Comparison of ENCODE assay signal across 20 mouse cellular contexts in the genomic region with DNA sequence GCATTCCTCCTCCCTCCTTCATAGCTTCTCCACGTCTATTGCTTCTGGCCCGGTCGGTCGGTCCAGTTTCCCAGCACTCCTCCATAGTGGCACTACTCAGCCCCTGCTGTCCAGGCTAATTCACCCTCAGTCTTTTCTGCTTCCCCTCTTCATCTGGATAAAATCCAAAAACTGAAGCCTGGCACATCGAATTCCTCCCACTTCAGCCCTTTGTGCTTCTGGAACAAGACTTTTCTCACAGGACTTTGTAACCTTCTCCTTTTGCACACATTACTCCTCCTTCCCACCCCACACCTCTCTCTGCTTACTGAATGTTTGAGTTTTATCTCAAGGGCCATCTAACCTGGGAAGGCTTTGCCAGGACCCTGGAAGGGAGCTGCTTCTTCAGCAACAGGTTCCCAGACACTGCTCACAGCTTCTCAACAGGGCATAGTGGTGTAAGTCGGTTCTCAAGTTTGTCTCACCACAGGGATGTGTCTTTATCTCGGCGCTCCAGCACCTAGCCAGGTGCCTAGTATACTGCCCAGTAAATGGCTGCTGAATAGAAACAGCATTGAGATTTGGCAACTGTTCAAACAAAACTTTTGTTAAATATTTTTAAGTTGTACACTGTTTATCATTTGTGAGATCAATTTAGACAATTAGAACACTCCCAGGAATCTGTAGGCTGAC. TPM values are rescaled to one million over a fixed set of nuclear protein-coding genes. Genes with fewer than 3 reads are reported as not detected.
DNase-seq lines count a peak whose midpoint lies in the region; ATAC-seq and TF ChIP-seq lines count a peak whose summit lies in the region.
"Had no signal": no experiment of that assay in that cellular context is flagged by ENCODE, and none has a peak within 500 bp of the region (broad histone marks: within the 10 kb centered on the region; RNA-seq: fewer than 3 reads in every experiment).

No protein-coding gene starts in this region.

- 71% methylated on average over 8 of the region's 8 CpGs for WGBS in intestine, embryonic 16.5 days
- WGBS in small intestine, adult 2 months, result 30% methylated on average over 8 of the region's 8 CpGs

- TF ChIP-seq CTCF in gastrocnemius, adult 2 months (IDR thresholded peaks at IDR 0.05), result no peak
- no peak for TF ChIP-seq CTCF in small intestine, adult 2 months (IDR thresholded peaks at IDR 0.05; ENCODE audit: extremely low read depth, insufficient read length, insufficient replicate concordance, low read depth, low read length)

- no peak for DNase-seq in gastrocnemius, adult 2 months
- DNase-seq in gastrocnemius, postnatal 14 days, result no peak
- DNase-seq in kidney, postnatal 14 days, result peak; percentile 56
- DNase-seq in kidney, postnatal 10 days, result no peak
- DNase-seq in urinary bladder, adult 18-20 months (ENCODE audit: low spot score in 2 of 2), result no peak
- DNase-seq in left cerebral cortex, adult 8-10 months (ENCODE audit: low spot score in 2 of 2), result no peak
- DNase-seq: cerebellum, adult 9-10 months; forebrain, postnatal 0 days; heart, adult 18-20 months; left cerebral cortex, postnatal 4 days; retina, postnatal 1 day; right cerebral cortex, postnatal 4 days had no signal

- no peaks in the 10 kb centered on the region for H3K27me3 ChIP-seq in intestine, embryonic 16.5 days (replicated peaks; ENCODE audit: control insufficient read depth, insufficient read depth, low read length)
- no peaks in the 10 kb centered on the region for H3K27me3 ChIP-seq in small intestine, adult 2 months (ENCODE audit: control insufficient read depth, insufficient read depth, low read length)
- H3K27me3 ChIP-seq: embryonic facial prominence, embryonic 13.5 days; hindbrain, embryonic 13.5 days; midbrain, embryonic 13.5 days had no signal

- TF ChIP-seq POLR2A in small intestine, adult 2 months (IDR thresholded peaks at IDR 0.05; ENCODE audit: low read depth, low read length), result no peak

- no peaks in the 10 kb centered on the region for H3K36me3 ChIP-seq in intestine, embryonic 16.5 days (ENCODE audit: control insufficient read depth, insufficient read depth, low read length)
- peaks cover 3% of the 10 kb centered on the region; the same call in 1 of the 2 replicates for H3K36me3 ChIP-seq in small intestine, adult 2 months (ENCODE audit: control insufficient read depth, insufficient read depth, low read length)
- H3K36me3 ChIP-seq: embryonic facial prominence, embryonic 13.5 days; G1E; hindbrain, embryonic 13.5 days; midbrain, embryonic 13.5 days had no signal

- intact Hi-C loops in gastrocnemius, adult 2 months (cut with DNase I), result no loop called here
- intact Hi-C loops in gastrocnemius, postnatal 14 days (cut with DNase I; ENCODE audit: low total_unique reads), result no loop called here

- peak; percentile 76 for ATAC-seq in intestine, embryonic 16.5 days
- ATAC-seq: CD4-positive, CD25-positive, alpha-beta regulatory T cell, adult 4 months; forebrain, postnatal 0 days; midbrain, embryonic 13.5 days had no signal

- peak overlapping the region; percentile 56 for H3K27ac ChIP-seq in gastrocnemius, adult 2 months
- H3K27ac ChIP-seq in intestine, embryonic 16.5 days (ENCODE audit: low read length), result 0 out of 2 replicates have a peak overlapping the region, but pooled peaks have one; percentile 29
- peak overlapping the region; percentile 57; the same call in 1 of the 2 replicates for H3K27ac ChIP-seq in small intestine, adult 2 months (ENCODE audit: insufficient read depth, low read depth, low read length)
- H3K27ac ChIP-seq: embryonic facial prominence, embryonic 13.5 days; hindbrain, embryonic 13.5 days; midbrain, embryonic 13.5 days had no signal

- no peak overlapping the region for H3K4me2 ChIP-seq in intestine, embryonic 16.5 days (ENCODE audit: low read depth, low read length)
- H3K4me2 ChIP-seq: embryonic facial prominence, embryonic 13.5 days; hindbrain, embryonic 13.5 days; liver, embryonic 11.5 days; midbrain, embryonic 13.5 days had no signal

- no peak overlapping the region for H3K4me3 ChIP-seq in gastrocnemius, adult 2 months
- no peak overlapping the region for H3K4me3 ChIP-seq in intestine, embryonic 16.5 days (ENCODE audit: low read length)
- H3K4me3 ChIP-seq in small intestine, adult 2 months (ENCODE audit: low read depth, low read length), result no peak overlapping the region
- H3K4me3 ChIP-seq: embryonic facial prominence, embryonic 13.5 days; hindbrain, embryonic 13.5 days; midbrain, embryonic 13.5 days had no signal

- H3K9me3 ChIP-seq in intestine, embryonic 16.5 days (ENCODE audit: control insufficient read depth, low read length), result no peaks in the 10 kb centered on the region
- H3K9me3 ChIP-seq: embryonic facial prominence, embryonic 13.5 days; G1E; hindbrain, embryonic 13.5 days; midbrain, embryonic 13.5 days had no signal

- H3K4me1 ChIP-seq in intestine, embryonic 16.5 days (ENCODE audit: control insufficient read depth, insufficient read depth, low read length), result 0 out of 2 replicates have a peak, but pooled peaks cover 7% of the 10 kb centered on the region
- H3K4me1 ChIP-seq in small intestine, adult 2 months (ENCODE audit: control insufficient read depth, insufficient read depth, insufficient read length, low read length), result peaks cover 15% of the 10 kb centered on the region; the same call in 1 of the 2 replicates
- H3K4me1 ChIP-seq: embryonic facial prominence, embryonic 13.5 days; hindbrain, embryonic 13.5 days; midbrain, embryonic 13.5 days had no signal

- no peak overlapping the region for H3K9ac ChIP-seq in intestine, embryonic 16.5 days (ENCODE audit: low read depth, low read length)
- H3K9ac ChIP-seq: embryonic facial prominence, embryonic 13.5 days; forebrain, postnatal 0 days; hindbrain, embryonic 13.5 days; midbrain, embryonic 13.5 days had no signal

RNA-seq across cellular contexts. Expression of a gene that starts 10.1 kb away (rescaled TPM):
- total RNA-seq in gastrocnemius, adult 2 months (2021), result 10 to 100 TPM in 1 of 2 experiments, 1 to 10 TPM in 1; 7.6 to 12.6 TPM
- 1 to 10 TPM; 7.7 to 8.5 TPM for total RNA-seq in gastrocnemius, postnatal 14 days (2021)
- 16.1 and 16.8 TPM in 2 replicates for polyA plus RNA-seq in intestine, embryonic 16.5 days (2015; fragmentation: Nextera tagmentation; extraction: Ambion mirVana)
- polyA plus RNA-seq in small intestine, adult 2 months (2012; rRNA removed), result 1.3 and 2.5 TPM in 2 replicates
- total RNA-seq in left cerebral cortex, adult 8-10 months (2022), result 10 to 100 TPM; 14.7 to 17.0 (median 15.9) TPM
- polyA plus RNA-seq: G1E had no signal
